Mouse (Mus musculus): ENCODE results near the gene Txndc2. TPM values are rescaled to one million over a fixed set of nuclear protein-coding genes. Genes with fewer than 3 reads are reported as not detected.

Gene Txndc2
- polyA plus RNA-seq, 1 experiment: not detected

DNA sequence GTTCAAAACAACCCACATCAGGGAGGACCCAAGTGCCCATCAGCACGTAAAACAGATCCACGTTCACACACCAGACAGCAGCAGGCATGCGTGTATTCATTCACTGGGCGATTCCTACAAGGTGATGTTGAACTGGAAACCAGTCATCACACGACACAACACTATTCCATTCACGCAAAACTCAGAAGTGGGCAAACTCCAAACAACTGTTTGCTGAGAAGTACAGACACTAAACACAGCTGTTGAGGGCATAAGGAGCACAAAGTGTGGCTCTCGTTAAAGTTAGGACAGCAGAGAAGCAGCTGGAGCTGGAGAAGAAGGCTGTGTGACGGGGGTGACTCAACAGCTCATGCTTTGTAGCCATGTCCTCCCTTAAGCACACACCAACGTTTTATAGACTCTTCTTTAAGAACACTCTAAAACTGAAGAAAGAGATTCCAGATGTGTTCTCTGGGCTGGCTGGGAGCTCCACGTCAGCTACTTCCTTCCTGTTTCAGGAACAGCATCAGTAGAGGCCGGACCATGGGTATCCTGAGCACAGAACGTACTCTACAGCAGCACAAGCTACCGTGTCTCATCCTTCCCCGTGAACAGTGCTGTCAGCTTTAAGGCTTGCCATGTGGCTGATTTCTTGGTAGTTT lies 38.0 kb upstream of the Txndc2 start:
- DNase-seq: no peak
- TF ChIP-seq CTCF (IDR thresholded peaks at IDR 0.05; ENCODE audit: borderline replicate concordance, control insufficient read depth, extremely low read depth, insufficient read depth, low read length, poor library complexity) (no peak), POLR2A (IDR thresholded peaks at IDR 0.05; ENCODE audit: control insufficient read depth, extremely low read depth, insufficient read depth, low read length, poor library complexity) (no peak)
- H3K4me3 ChIP-seq (ENCODE audit: control insufficient read depth, insufficient read depth, low read length): no peak overlapping the region
- H3K36me3 ChIP-seq (ENCODE audit: control insufficient read depth, insufficient read depth, low read length): no peaks in the 10 kb centered on the region
- H3K27ac ChIP-seq (ENCODE audit: control insufficient read depth, insufficient read depth, low read length): no peak overlapping the region
- no peaks in the 10 kb centered on the region for H3K27me3 ChIP-seq (ENCODE audit: control insufficient read depth, insufficient read depth, low read length)
- WGBS: 72% methylated on average over 14 of the region's 14 CpGs
- no peaks in the 10 kb centered on the region for H3K4me1 ChIP-seq (replicated peaks; ENCODE audit: control insufficient read depth, insufficient read depth, low read length)

DNA sequence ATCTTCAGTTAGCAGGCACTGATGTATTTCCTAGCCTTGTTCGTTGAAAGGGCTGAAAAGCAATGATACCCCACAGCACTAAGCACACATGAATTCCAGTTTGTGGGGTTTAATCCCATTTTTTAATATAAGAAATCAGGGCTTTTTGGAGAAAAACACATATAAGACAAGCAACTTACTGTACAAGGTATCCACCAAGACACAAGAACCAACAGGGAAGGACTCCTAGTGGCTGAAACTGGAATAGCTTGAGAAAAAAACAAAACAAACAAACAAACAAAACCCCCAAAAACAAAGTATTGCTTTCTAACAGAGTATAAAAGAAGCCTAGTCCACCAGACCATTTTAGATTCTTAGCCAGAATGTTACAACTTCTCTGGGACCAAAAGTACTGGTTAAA lies 35.8 kb upstream of the Txndc2 start:
- DNase-seq: no peak
- Histone ChIP-seq H3K4me1 (replicated peaks; ENCODE audit: control insufficient read depth, insufficient read depth, low read length) (peaks cover 6% of the 10 kb centered on the region; the same call in 1 of the 2 replicates), H3K27me3 (ENCODE audit: control insufficient read depth, insufficient read depth, low read length) (no peaks in the 10 kb centered on the region), H3K27ac (ENCODE audit: control insufficient read depth, insufficient read depth, low read length) (no peak overlapping the region), H3K36me3 (ENCODE audit: control insufficient read depth, insufficient read depth, low read length) (no peaks in the 10 kb centered on the region), H3K4me3 (ENCODE audit: control insufficient read depth, insufficient read depth, low read length) (no peak overlapping the region)
- TF ChIP-seq POLR2A (IDR thresholded peaks at IDR 0.05; ENCODE audit: control insufficient read depth, extremely low read depth, insufficient read depth, low read length, poor library complexity): no peak
- no peak for TF ChIP-seq CTCF (IDR thresholded peaks at IDR 0.05; ENCODE audit: borderline replicate concordance, control insufficient read depth, extremely low read depth, insufficient read depth, low read length, poor library complexity)
- WGBS: 98% methylated on average over 1 of the region's 1 CpGs

- no peak for DNase-seq
- Histone ChIP-seq H3K27me3 (ENCODE audit: control insufficient read depth, insufficient read depth, low read length) (no peaks in the 10 kb centered on the region), H3K4me3 (ENCODE audit: control insufficient read depth, insufficient read depth, low read length) (no peak overlapping the region), H3K36me3 (ENCODE audit: control insufficient read depth, insufficient read depth, low read length) (no peaks in the 10 kb centered on the region), H3K27ac (ENCODE audit: control insufficient read depth, insufficient read depth, low read length) (no peak overlapping the region), H3K4me1 (replicated peaks; ENCODE audit: control insufficient read depth, insufficient read depth, low read length) (peaks cover 6% of the 10 kb centered on the region; the same call in 1 of the 2 replicates)
- TF ChIP-seq POLR2A (IDR thresholded peaks at IDR 0.05; ENCODE audit: control insufficient read depth, extremely low read depth, insufficient read depth, low read length, poor library complexity): no peak
- no peak for TF ChIP-seq CTCF (IDR thresholded peaks at IDR 0.05; ENCODE audit: borderline replicate concordance, control insufficient read depth, extremely low read depth, insufficient read depth, low read length, poor library complexity)
- 97% methylated on average over 8 of the region's 8 CpGs for WGBS
These were observed 34.6 kb upstream of the Txndc2 start for GRCm38 (mm10) chr17:65676536-65676935.

DNA sequence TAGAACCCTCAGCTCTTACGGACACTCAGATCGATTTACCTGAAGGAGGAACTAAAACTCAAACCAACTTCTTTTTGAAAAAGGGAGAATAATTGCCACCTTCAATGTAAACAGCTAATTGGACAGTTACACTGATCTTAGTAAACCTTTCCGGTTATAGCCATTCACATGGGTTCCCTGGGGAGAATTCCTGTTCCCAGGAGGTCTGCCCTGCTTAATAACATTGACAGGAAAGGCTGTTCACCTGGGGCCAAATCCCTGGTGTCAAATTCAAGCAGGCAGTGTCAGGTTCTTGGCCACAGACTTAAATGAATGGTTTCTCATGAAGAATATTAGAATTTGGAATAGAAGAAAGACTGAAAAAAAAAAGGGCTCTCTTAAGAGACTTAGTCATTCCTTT lies 34.0 kb upstream of the Txndc2 start:
- Histone ChIP-seq H3K27ac (ENCODE audit: control insufficient read depth, insufficient read depth, low read length) (no peak overlapping the region), H3K36me3 (ENCODE audit: control insufficient read depth, insufficient read depth, low read length) (no peaks in the 10 kb centered on the region), H3K4me3 (ENCODE audit: control insufficient read depth, insufficient read depth, low read length) (no peak overlapping the region), H3K4me1 (replicated peaks; ENCODE audit: control insufficient read depth, insufficient read depth, low read length) (peaks cover 6% of the 10 kb centered on the region; the same call in 1 of the 2 replicates), H3K27me3 (ENCODE audit: control insufficient read depth, insufficient read depth, low read length) (no peaks in the 10 kb centered on the region)
- no peak for DNase-seq
- no peak for TF ChIP-seq CTCF (IDR thresholded peaks at IDR 0.05; ENCODE audit: borderline replicate concordance, control insufficient read depth, extremely low read depth, insufficient read depth, low read length, poor library complexity)
- no peak for TF ChIP-seq POLR2A (IDR thresholded peaks at IDR 0.05; ENCODE audit: control insufficient read depth, extremely low read depth, insufficient read depth, low read length, poor library complexity)
- 87% methylated on average over 3 of the region's 3 CpGs for WGBS

- Histone ChIP-seq H3K36me3 (ENCODE audit: control insufficient read depth, insufficient read depth, low read length) (no peaks in the 10 kb centered on the region), H3K27me3 (ENCODE audit: control insufficient read depth, insufficient read depth, low read length) (no peaks in the 10 kb centered on the region), H3K4me3 (ENCODE audit: control insufficient read depth, insufficient read depth, low read length) (no peak overlapping the region), H3K4me1 (replicated peaks; ENCODE audit: control insufficient read depth, insufficient read depth, low read length) (peaks cover 6% of the 10 kb centered on the region; the same call in 1 of the 2 replicates), H3K27ac (ENCODE audit: control insufficient read depth, insufficient read depth, low read length) (no peak overlapping the region)
- no peak for TF ChIP-seq CTCF (IDR thresholded peaks at IDR 0.05; ENCODE audit: borderline replicate concordance, control insufficient read depth, extremely low read depth, insufficient read depth, low read length, poor library complexity)
- TF ChIP-seq POLR2A (IDR thresholded peaks at IDR 0.05; ENCODE audit: control insufficient read depth, extremely low read depth, insufficient read depth, low read length, poor library complexity): no peak
- no peak for DNase-seq
- WGBS: 19% methylated on average over 1 of the region's 1 CpGs
These were observed 32.8 kb upstream of the Txndc2 start for GRCm38 (mm10) chr17:65674710-65675171.

- TF ChIP-seq POLR2A (IDR thresholded peaks at IDR 0.05; ENCODE audit: control insufficient read depth, extremely low read depth, insufficient read depth, low read length, poor library complexity) (no peak), CTCF (IDR thresholded peaks at IDR 0.05; ENCODE audit: borderline replicate concordance, control insufficient read depth, extremely low read depth, insufficient read depth, low read length, poor library complexity) (no peak)
- 96% methylated on average over 7 of the region's 7 CpGs for WGBS
- no peak for DNase-seq
- Histone ChIP-seq H3K36me3 (ENCODE audit: control insufficient read depth, insufficient read depth, low read length) (no peaks in the 10 kb centered on the region), H3K27ac (ENCODE audit: control insufficient read depth, insufficient read depth, low read length) (no peak overlapping the region), H3K4me3 (ENCODE audit: control insufficient read depth, insufficient read depth, low read length) (no peak overlapping the region), H3K27me3 (ENCODE audit: control insufficient read depth, insufficient read depth, low read length) (no peaks in the 10 kb centered on the region), H3K4me1 (replicated peaks; ENCODE audit: control insufficient read depth, insufficient read depth, low read length) (peaks cover 6% of the 10 kb centered on the region; the same call in 1 of the 2 replicates)
These were observed 31.0 kb upstream of the Txndc2 start for GRCm38 (mm10) chr17:65672926-65673325.

Measured in thymus, adult 2 months (tissue).